Mouse (Mus musculus): ENCODE data around the gene Dnah7a. TPM values are rescaled to one million over a fixed set of nuclear protein-coding genes. Genes with fewer than 3 reads are reported as not detected.
"Not testable (repeated sequence)": the region's sequence is repeated elsewhere in the genome, so short reads cannot be mapped to it uniquely, and the experiment has no call there.

The Dnah7a gene
- total and polyA plus RNA-seq, 3 experiments: 0.14 to 0.21 TPM; not detected in 1

- Histone ChIP-seq H3K9ac (ENCODE audit: low read depth, low read length) (no peak overlapping the region), H3K36me3 (ENCODE audit: control insufficient read depth, insufficient read depth, low read length) (no peaks in the 10 kb centered on the region), H3K4me1 (ENCODE audit: control insufficient read depth, insufficient read depth, low read length) (no peaks in the 10 kb centered on the region), H3K27ac (no peak overlapping the region), H3K27me3 (ENCODE audit: control insufficient read depth, insufficient read depth, low read length) (no peaks in the 10 kb centered on the region), H3K79me2 (replicated peaks; ENCODE audit: control insufficient read depth, insufficient read depth, low read length) (no peaks in the 10 kb centered on the region), H3K4me3 (no peak overlapping the region)
- 33% methylated on average over 4 of the region's 4 CpGs for WGBS
- intact Hi-C loops (cut with DNase I): no loop called here
- no peak for TF ChIP-seq CTCF (IDR thresholded peaks at IDR 0.05)
- no peak for TF ChIP-seq POLR2A (IDR thresholded peaks at IDR 0.05; ENCODE audit: insufficient read depth, low read depth, low read length)
- no peak for TF ChIP-seq EP300 (IDR thresholded peaks at IDR 0.05; ENCODE audit: insufficient read depth, low read depth, low read length)
- DNase-seq: no peak
Observed at GRCm38 (mm10) chr1:53473699-53474098, 232.9 kb downstream of the Dnah7a start.

GRCm38 (mm10) chr1:53472084-53472483 is 234.5 kb downstream of the Dnah7a start:
- WGBS: 48% methylated on average over 1 of the region's 1 CpGs
- H3K4me1 ChIP-seq (ENCODE audit: control insufficient read depth, insufficient read depth, low read length); H3K27ac ChIP-seq; H3K79me2 ChIP-seq (replicated peaks; ENCODE audit: control insufficient read depth, insufficient read depth, low read length); H3K4me3 ChIP-seq; DNase-seq; intact Hi-C loops (cut with DNase I); H3K36me3 ChIP-seq (ENCODE audit: control insufficient read depth, insufficient read depth, low read length); H3K9ac ChIP-seq (ENCODE audit: low read depth, low read length); H3K27me3 ChIP-seq (ENCODE audit: control insufficient read depth, insufficient read depth, low read length): not testable (repeated sequence)

GRCm38 (mm10) chr1:53467325-53467670 is 239.3 kb downstream of the Dnah7a start:
- no peaks in the 10 kb centered on the region for H3K27me3 ChIP-seq (ENCODE audit: control insufficient read depth, insufficient read depth, low read length)
- no peak overlapping the region for H3K27ac ChIP-seq
- WGBS: 71% methylated on average over 2 of the region's 2 CpGs
- H3K36me3 ChIP-seq (ENCODE audit: control insufficient read depth, insufficient read depth, low read length): no peaks in the 10 kb centered on the region
- TF ChIP-seq POLR2A (IDR thresholded peaks at IDR 0.05; ENCODE audit: insufficient read depth, low read depth, low read length) (no peak), EP300 (IDR thresholded peaks at IDR 0.05; ENCODE audit: insufficient read depth, low read depth, low read length) (no peak), CTCF (IDR thresholded peaks at IDR 0.05) (no peak)
- H3K9ac ChIP-seq (ENCODE audit: low read depth, low read length): no peak overlapping the region
- no peaks in the 10 kb centered on the region for H3K79me2 ChIP-seq (replicated peaks; ENCODE audit: control insufficient read depth, insufficient read depth, low read length)
- no peaks in the 10 kb centered on the region for H3K4me1 ChIP-seq (ENCODE audit: control insufficient read depth, insufficient read depth, low read length)
- intact Hi-C loops (cut with DNase I): no loop called here
- no peak overlapping the region for H3K4me3 ChIP-seq
- DNase-seq: no peak

- H3K9ac ChIP-seq (ENCODE audit: low read depth, low read length); intact Hi-C loops (cut with DNase I); H3K4me1 ChIP-seq (ENCODE audit: control insufficient read depth, insufficient read depth, low read length); H3K27ac ChIP-seq; H3K36me3 ChIP-seq (ENCODE audit: control insufficient read depth, insufficient read depth, low read length); H3K4me3 ChIP-seq; H3K27me3 ChIP-seq (ENCODE audit: control insufficient read depth, insufficient read depth, low read length); DNase-seq; H3K79me2 ChIP-seq (replicated peaks; ENCODE audit: control insufficient read depth, insufficient read depth, low read length): not testable (repeated sequence)
- 84% methylated on average over 4 of the region's 4 CpGs for WGBS
Observed at GRCm38 (mm10) chr1:53466524-53467324, 239.9 kb downstream of the Dnah7a start.

GRCm38 (mm10) chr1:53439173-53439572 is 267.4 kb downstream of the Dnah7a start:
- 31% methylated on average over 3 of the region's 3 CpGs for WGBS
- H3K27ac ChIP-seq; H3K4me3 ChIP-seq; intact Hi-C loops (cut with DNase I); H3K36me3 ChIP-seq (ENCODE audit: control insufficient read depth, insufficient read depth, low read length); H3K4me1 ChIP-seq (ENCODE audit: control insufficient read depth, insufficient read depth, low read length); H3K27me3 ChIP-seq (ENCODE audit: control insufficient read depth, insufficient read depth, low read length); H3K79me2 ChIP-seq (replicated peaks; ENCODE audit: control insufficient read depth, insufficient read depth, low read length); H3K9ac ChIP-seq (ENCODE audit: low read depth, low read length); DNase-seq: not testable (repeated sequence)

- H3K27me3 ChIP-seq (ENCODE audit: control insufficient read depth, insufficient read depth, low read length); DNase-seq; H3K4me3 ChIP-seq; H3K27ac ChIP-seq; H3K79me2 ChIP-seq (replicated peaks; ENCODE audit: control insufficient read depth, insufficient read depth, low read length); intact Hi-C loops (cut with DNase I); H3K9ac ChIP-seq (ENCODE audit: low read depth, low read length); H3K4me1 ChIP-seq (ENCODE audit: control insufficient read depth, insufficient read depth, low read length); H3K36me3 ChIP-seq (ENCODE audit: control insufficient read depth, insufficient read depth, low read length): not testable (repeated sequence)
- WGBS: 87% methylated on average over 2 of the region's 2 CpGs
Observed at GRCm38 (mm10) chr1:53432433-53432832, 274.2 kb downstream of the Dnah7a start.

Data from heart, adult 2 months (tissue).